Mouse (Mus musculus) gastrocnemius, postnatal 4 days (tissue): Measurements from ENCODE around the gene H2-DMb1. TPM values are rescaled to one million over a fixed set of nuclear protein-coding genes. Genes with fewer than 3 reads are reported as not detected.

Experiments used
- DNase-seq, 2 experiments: peaks; one replicate each; pipeline ENCODE4 v3.0.0; 2021 to 2022; ENCODE audit warnings: low spot score in 2 of 2, mixed read lengths in 2 of 2
- total RNA-seq, 2 experiments: library from RNA; stranded (reverse); gene quantifications; 2 replicates each; pipeline ENCODE4 v1.2.3; 2021

Gene H2-DMb1
- total RNA-seq, 2 experiments from 2014 or later: 0.70 to 1.4 TPM

DNA sequence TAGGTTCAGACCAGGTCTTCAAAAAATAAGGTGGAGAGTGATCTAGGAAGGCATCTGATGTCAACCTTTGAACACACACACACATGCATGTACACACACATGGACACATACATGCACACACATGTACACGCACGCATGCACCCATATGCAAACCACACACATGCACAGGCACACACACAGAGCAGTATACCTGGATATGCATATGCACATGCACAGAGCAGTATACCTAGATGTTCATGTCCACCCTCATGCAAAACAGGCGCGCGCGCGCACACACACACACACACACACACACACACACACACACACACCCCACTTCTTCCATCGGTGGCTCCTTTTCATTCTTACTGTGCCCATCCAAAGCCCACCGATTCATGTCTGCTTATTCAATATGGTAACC lies 55.0 kb downstream of the H2-DMb1 start:
- no peak for DNase-seq

DNA sequence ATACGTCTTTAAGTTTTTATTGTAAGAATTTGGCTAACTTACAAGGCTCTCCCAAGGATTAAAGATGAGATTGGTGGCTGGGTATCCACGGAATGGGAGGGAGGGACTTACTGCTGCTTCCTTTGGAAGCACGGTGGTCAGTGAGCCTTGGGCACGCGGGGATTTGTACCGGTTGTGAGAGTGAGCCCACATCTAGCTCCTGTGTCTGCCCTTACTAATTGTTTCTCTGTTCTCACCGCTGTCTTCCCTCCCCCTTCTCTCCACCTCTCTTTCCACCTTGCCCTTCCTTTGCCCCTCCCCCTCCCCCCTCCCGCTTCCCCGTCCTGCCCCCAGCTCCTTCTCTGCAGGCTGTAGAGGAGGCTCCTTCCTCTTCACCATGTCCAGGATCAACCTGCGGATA lies 55.5 kb downstream of the H2-DMb1 start:
- DNase-seq: no peak

DNA sequence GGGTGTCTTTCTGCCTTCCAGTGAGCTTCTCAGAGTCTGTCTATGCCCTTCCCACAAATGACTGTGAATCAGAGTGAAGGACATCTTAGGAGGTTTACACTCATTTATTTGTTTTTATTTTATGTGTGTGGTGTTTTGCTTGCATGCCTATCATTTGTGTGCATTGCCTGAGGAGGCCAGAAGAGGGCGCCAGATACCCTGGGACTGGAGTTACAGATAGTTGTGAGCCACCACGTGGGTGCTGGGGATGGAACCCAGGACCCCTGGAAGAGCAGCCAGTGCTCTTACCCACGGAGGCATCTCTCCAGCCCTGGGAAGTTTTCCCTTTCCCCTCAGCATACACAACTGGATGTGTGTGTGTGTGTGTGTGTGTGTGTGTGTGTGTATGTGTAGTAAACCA lies 56.8 kb downstream of the H2-DMb1 start:
- DNase-seq: no peak

Other genes with a start within 250 kb of the H2-DMb1 start
- gene Platr17, start 247.9 kb upstream of the H2-DMb1 start, total RNA-seq: not detected
- gene Daxx, start 243.7 kb upstream of the H2-DMb1 start, total RNA-seq: 10 to 100 TPM; 21.9 to 24.9 TPM
- 10 to 100 TPM; 43.2 to 43.9 TPM for gene Tapbp, start 237.2 kb upstream of the H2-DMb1 start, total RNA-seq
- 10 to 100 TPM; 24.9 to 26.8 TPM for gene Zbtb22, start 237.2 kb upstream of the H2-DMb1 start, total RNA-seq
- gene Rgl2, start 223.5 kb upstream of the H2-DMb1 start, total RNA-seq: 10 to 100 TPM; 43.2 to 48.4 TPM
- gene Pfdn6, start 212.7 kb upstream of the H2-DMb1 start, total RNA-seq: 10 to 100 TPM; 73.2 to 74.5 TPM
- gene Wdr46, start 212.4 kb upstream of the H2-DMb1 start, total RNA-seq: 10 to 100 TPM; 18.8 to 20.0 TPM
- gene B3galt4, start 201.6 kb upstream of the H2-DMb1 start, total RNA-seq: 1 to 10 TPM; 3.8 to 4.5 TPM
- gene Vps52, start 197.3 kb upstream of the H2-DMb1 start, total RNA-seq: 10 to 100 TPM; 37.4 to 38.6 TPM
- gene Rps18, start 197.1 kb upstream of the H2-DMb1 start, total RNA-seq: 100 to 1,000 TPM; 863 to 945 TPM
- 10 to 100 TPM; 38.8 to 51.5 TPM for gene H2-K1, start 152.7 kb upstream of the H2-DMb1 start, total RNA-seq
- gene Ring1, start 128.4 kb upstream of the H2-DMb1 start, total RNA-seq: 10 to 100 TPM; 19.3 to 20.9 TPM
- 10 to 100 TPM; 60.4 to 61.7 TPM for gene H2-Ke6, start 125.0 kb upstream of the H2-DMb1 start, total RNA-seq
- 100 to 1,000 TPM in 1 of 2 experiments, 10 to 100 TPM in 1; 98.5 to 107 TPM for gene Slc39a7, start 121.4 kb upstream of the H2-DMb1 start, total RNA-seq
- 10 to 100 TPM; 43.6 to 49.4 TPM for gene Rxrb, start 121.3 kb upstream of the H2-DMb1 start, total RNA-seq
- gene Col11a2, start 113.6 kb upstream of the H2-DMb1 start, total RNA-seq: 10 to 100 TPM; 45.4 to 77.3 TPM
- gene H2-Oa, start 60.7 kb upstream of the H2-DMb1 start, total RNA-seq: not detected
- 1 to 10 TPM; 7.6 to 8.7 TPM for gene H2-DMa, start 33.5 kb upstream of the H2-DMb1 start, total RNA-seq
- 100 to 1,000 TPM; 125 to 136 TPM for gene Brd2, start 30.4 kb upstream of the H2-DMb1 start, total RNA-seq
- under 1 TPM; 0.36 to 0.37 TPM for gene H2-DMb2, start 9.8 kb upstream of the H2-DMb1 start, total RNA-seq
- gene Tap1, start 34.5 kb downstream of the H2-DMb1 start, total RNA-seq: 1 to 10 TPM; 4.4 to 5.4 TPM
- 1 to 10 TPM; 1.6 to 4.1 TPM for gene Psmb9, start 34.7 kb downstream of the H2-DMb1 start, total RNA-seq
- gene Psmb8, start 44.6 kb downstream of the H2-DMb1 start, total RNA-seq: 1 to 10 TPM; 4.3 to 6.1 TPM
- 1 to 10 TPM; 8.1 to 8.3 TPM for gene Tap2, start 50.5 kb downstream of the H2-DMb1 start, total RNA-seq
- gene H2-Ob, start 85.8 kb downstream of the H2-DMb1 start, total RNA-seq: under 1 TPM in 1 of 2 experiments, not detected in 1; 0.39 TPM
- 1 to 10 TPM; 2.1 to 2.9 TPM for gene H2-Ab1, start 104.6 kb downstream of the H2-DMb1 start, total RNA-seq
- gene H2-Aa, start 134.8 kb downstream of the H2-DMb1 start, total RNA-seq: 1 to 10 TPM; 2.1 to 3.1 TPM
- 1 to 10 TPM; 2.6 to 4.1 TPM for gene H2-Eb1, start 152.8 kb downstream of the H2-DMb1 start, total RNA-seq
- gene H2-Eb2, start 172.6 kb downstream of the H2-DMb1 start, total RNA-seq: not detected
- gene Btnl2, start 201.8 kb downstream of the H2-DMb1 start, total RNA-seq: under 1 TPM; 0.64 to 0.67 TPM
- gene Btnl1, start 224.1 kb downstream of the H2-DMb1 start, total RNA-seq: not detected
- 1 to 10 TPM in 1 of 2 experiments, under 1 TPM in 1; 0.88 to 1.1 TPM for gene BC051142, start 245.7 kb downstream of the H2-DMb1 start, total RNA-seq